Mouse (Mus musculus) cerebellum, adult 2 months (tissue): Measurements from ENCODE around the gene Tmcc1. TPM values are rescaled to one million over a fixed set of nuclear protein-coding genes. Genes with fewer than 3 reads are reported as not detected.

Experiments
- DNase-seq, 2 experiments: peaks; one replicate each; pipeline ENCODE4 v3.0.0; 2021
- H3K27ac ChIP-seq: fragments of 200-500 bp; 2 replicates; pipeline ENCODE4 v1.5.1; 2012; ENCODE audit warnings: low read length, control low read depth, inconsistent platforms; ENCODE audit not compliant: insufficient read depth
- H3K27me3 ChIP-seq: fragments of 200-500 bp; 2 replicates; pipeline ENCODE4 v1.6.1; 2012; ENCODE audit warnings: inconsistent platforms, mild to moderate bottlenecking, low read length, moderate library complexity; ENCODE audit not compliant: control insufficient read depth, insufficient read depth
- H3K4me1 ChIP-seq: fragments of 200-500 bp; 2 replicates; pipeline ENCODE4 v1.6.1; 2011; ENCODE audit warnings: low read length; ENCODE audit not compliant: control insufficient read depth, insufficient read depth
- H3K4me3 ChIP-seq: fragments of 200-500 bp; replicated peaks from 2 replicates; pipeline ENCODE3; 2011; ENCODE audit warnings: mild to moderate bottlenecking, low read depth, low read length, control low read depth; ENCODE audit not compliant: insufficient read depth
- CTCF ChIP-seq: fragments of 200-500 bp; IDR thresholded peaks from 2 replicates; pipeline ENCODE4 v1.5.1; 2011; ENCODE audit warnings: low read depth, mild to moderate bottlenecking, control low read depth, low read length, moderate library complexity, borderline replicate concordance; ENCODE audit not compliant: insufficient read depth
- POLR2A ChIP-seq: fragments of 200-500 bp; IDR thresholded peaks from 2 replicates; pipeline ENCODE4 v1.6.1; 2011; ENCODE audit warnings: low read length, control low read depth, borderline replicate concordance; ENCODE audit not compliant: insufficient read depth
- whole genome bisulfite sequencing: fragments of 180-500 bp; shearing (Covaris S2); methylation state at CpG from one replicate; pipeline ENCODE4 v1.1.7; 2018; 5-methylcytosine and 5-hydroxymethylcytosine counted together
- polyA plus RNA-seq: library from polyadenylated mRNA; depleted of rRNA; stranded (reverse); fragments of >200 nt; gene quantifications from 2 replicates; pipeline ENCODE4 v1.2.3, GENCODE M21; 2012

The Tmcc1 gene
- polyA plus RNA-seq, 1 experiment = 55.8 TPM

- WGBS = 49% methylated on average over 3 of the region's 3 CpGs
- DNase-seq = no peak
- H3K27ac ChIP-seq = no peak overlapping the region
- no peaks in the 10 kb centered on the region for H3K27me3 ChIP-seq
- peaks cover 9% of the 10 kb centered on the region for H3K4me1 ChIP-seq
- TF ChIP-seq CTCF (no peak), POLR2A (no peak)
- H3K4me3 ChIP-seq = no peak overlapping the region
Observed at GRCm38 (mm10) chr6:115997726-115998311, 195.5 kb downstream of the Tmcc1 start.

GRCm38 (mm10) chr6:115996171-115996851 lies 197.0 kb downstream of the Tmcc1 start:
- Histone ChIP-seq H3K4me1 (peaks cover 9% of the 10 kb centered on the region), H3K27me3 (no peaks in the 10 kb centered on the region), H3K27ac (no peak overlapping the region), H3K4me3 (no peak overlapping the region)
- 42% methylated on average over 6 of the region's 6 CpGs for WGBS
- no peak for DNase-seq
- TF ChIP-seq POLR2A (no peak), CTCF (peak; percentile 40; the same call in 1 of the 2 replicates)

- no peak overlapping the region for H3K4me3 ChIP-seq
- H3K27me3 ChIP-seq = no peaks in the 10 kb centered on the region
- DNase-seq = no peak
- no peak for TF ChIP-seq POLR2A
- no peak for TF ChIP-seq CTCF
- peaks cover 9% of the 10 kb centered on the region for H3K4me1 ChIP-seq
- no peak overlapping the region for H3K27ac ChIP-seq
- WGBS = 88% methylated on average over 4 of the region's 4 CpGs
Observed at GRCm38 (mm10) chr6:115995531-115995941, 197.8 kb downstream of the Tmcc1 start.

- H3K4me1 ChIP-seq = peaks cover 9% of the 10 kb centered on the region
- no peak within 1 kb of the TSS for H3K27ac ChIP-seq
- TF ChIP-seq CTCF (no peak), POLR2A (no peak)
- 2% methylated on average over 41 of the region's 51 CpGs for WGBS
- H3K27me3 ChIP-seq = no peaks in the 10 kb centered on the region
- DNase-seq = peak; percentile 77 to 82
- H3K4me3 ChIP-seq = peak within 1 kb of the TSS; percentile 62
Observed at GRCm38 (mm10) chr6:115994877-115995520, 198.3 kb downstream of the Tmcc1 start, which contains the start of gene Plxnd1. TSS of gene Plxnd1 (minus strand) at chr6:115995005.

GRCm38 (mm10) chr6:115994146-115994876 lies 199.0 kb downstream of the Tmcc1 start:
- no peak overlapping the region for H3K27ac ChIP-seq
- H3K27me3 ChIP-seq = no peaks in the 10 kb centered on the region
- TF ChIP-seq POLR2A (no peak), CTCF (no peak)
- DNase-seq = peak in 1 of 2 experiments; percentile 44
- H3K4me3 ChIP-seq = peak overlapping the region; percentile 50
- H3K4me1 ChIP-seq = peaks cover 9% of the 10 kb centered on the region
- under 1% methylated on average over 91 of the region's 93 CpGs for WGBS

GRCm38 (mm10) chr6:115993463-115994145 lies 199.7 kb downstream of the Tmcc1 start:
- H3K27me3 ChIP-seq = no peaks in the 10 kb centered on the region
- peak in 1 of 2 experiments; percentile 42 for DNase-seq
- WGBS = 4% methylated on average over 86 of the region's 86 CpGs
- peak overlapping the region; percentile 50 for H3K4me3 ChIP-seq
- H3K27ac ChIP-seq = no peak overlapping the region
- H3K4me1 ChIP-seq = peaks cover 9% of the 10 kb centered on the region
- TF ChIP-seq CTCF = no peak
- TF ChIP-seq POLR2A = no peak

- Histone ChIP-seq H3K4me1 (peaks cover 9% of the 10 kb centered on the region), H3K27me3 (no peaks in the 10 kb centered on the region), H3K4me3 (no peak overlapping the region), H3K27ac (no peak overlapping the region)
- no peak for TF ChIP-seq CTCF
- no peak for TF ChIP-seq POLR2A
- 76% methylated on average over 6 of the region's 6 CpGs for WGBS
- DNase-seq = no peak
Observed at GRCm38 (mm10) chr6:115992981-115993380, 200.3 kb downstream of the Tmcc1 start.
